Mouse (Mus musculus) spleen, embryonic (tissue): ENCODE measurements around the gene Tekt1.

Experiments used
- CTCF ChIA-PET: fragments of 350-600 bp; sonication (Branson Sonifier 250); formaldehyde crosslinking; loops from one replicate; lab custom pipeline; 2022; lab: Charles Lee

Tekt1 gene

DNA sequence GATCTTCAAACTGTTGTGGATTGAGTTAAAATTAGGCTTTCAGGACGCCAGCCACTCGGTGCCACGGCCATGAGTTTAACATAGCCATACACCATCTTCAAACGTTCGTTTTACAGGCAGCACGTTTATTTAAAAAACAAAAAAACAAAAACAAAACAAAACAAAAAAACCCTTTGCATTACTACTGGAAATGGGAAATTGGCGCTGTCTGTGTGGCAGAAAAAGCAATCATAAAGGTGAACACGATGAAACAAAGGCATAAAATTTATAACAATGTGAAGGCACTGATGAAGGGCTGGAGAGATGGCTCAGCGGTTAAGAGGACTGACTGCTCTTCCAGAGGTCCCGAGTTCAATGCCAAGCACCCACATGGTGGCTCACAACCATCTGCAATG, at the start of gene Tekt1:
Gene Tekt1, minus strand, starts transcription at position 96 of the 395 bp plus-strand sequence.
- CTCF ChIA-PET: no interaction called here

DNA sequence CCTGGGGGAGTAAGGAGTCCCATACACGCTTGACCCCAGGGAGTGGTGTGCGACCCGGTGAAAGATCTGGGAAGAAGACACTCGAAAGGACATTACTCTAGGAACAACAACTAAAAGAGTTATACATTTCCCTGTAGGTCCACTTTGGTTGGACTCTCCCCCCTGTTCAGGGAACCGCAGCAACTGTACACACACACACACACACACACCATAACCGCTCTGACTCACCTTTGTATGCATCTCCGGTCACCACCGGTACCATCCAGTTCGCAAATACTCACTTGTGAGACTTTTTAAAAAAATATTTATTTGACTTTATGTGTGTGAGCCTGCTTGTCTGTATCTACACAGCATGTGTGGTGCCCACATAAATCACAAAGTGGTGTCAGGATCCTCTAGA, 49.7 kb upstream of the Tekt1 start:
- CTCF ChIA-PET: no interaction called here

DNA sequence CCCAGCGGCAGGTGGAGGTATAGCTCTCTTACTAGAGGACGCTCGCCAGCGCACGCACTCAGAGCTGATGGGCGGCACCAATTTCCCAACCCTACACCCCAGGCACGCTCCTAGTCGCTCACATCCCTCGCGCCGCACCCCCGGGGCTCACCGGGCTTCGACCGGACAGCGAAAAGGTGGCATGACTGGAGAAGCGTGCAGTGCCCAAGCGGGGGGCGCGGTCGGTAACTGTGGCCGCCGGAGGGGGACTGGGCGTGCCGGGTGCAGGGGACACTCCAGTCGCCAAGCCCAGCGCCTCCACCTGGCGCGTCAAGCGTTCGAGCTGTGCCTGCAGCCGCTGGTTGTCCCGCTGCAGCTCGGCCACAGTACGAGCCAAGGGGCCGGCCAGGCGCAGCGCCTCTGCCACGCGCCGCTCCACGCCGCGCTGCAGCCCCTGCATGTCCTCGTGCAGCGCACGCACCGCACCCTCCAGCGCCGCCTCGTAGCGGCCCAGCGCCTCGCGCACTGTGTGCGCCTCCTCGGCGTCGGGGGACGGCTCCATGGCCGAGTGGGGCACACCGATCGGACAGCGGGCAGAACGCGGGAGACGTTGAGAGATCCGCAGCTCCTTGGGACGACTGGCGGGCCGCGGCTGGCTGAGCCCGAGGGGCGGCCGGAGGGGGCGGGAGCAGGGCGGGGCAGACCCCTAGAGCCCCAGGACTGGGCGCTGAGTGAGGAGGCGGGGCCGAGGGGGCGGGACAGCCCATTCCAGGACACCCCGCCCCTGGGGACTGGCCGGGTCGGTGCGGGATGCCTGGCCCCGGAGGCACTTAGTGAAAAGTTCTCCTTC, 49.1 kb upstream of the Tekt1 start, which contains the start of gene Smtnl2:
Gene Smtnl2, minus strand, starts transcription at position 621 of the 829 bp plus-strand sequence.
- CTCF ChIA-PET: no interaction called here

DNA sequence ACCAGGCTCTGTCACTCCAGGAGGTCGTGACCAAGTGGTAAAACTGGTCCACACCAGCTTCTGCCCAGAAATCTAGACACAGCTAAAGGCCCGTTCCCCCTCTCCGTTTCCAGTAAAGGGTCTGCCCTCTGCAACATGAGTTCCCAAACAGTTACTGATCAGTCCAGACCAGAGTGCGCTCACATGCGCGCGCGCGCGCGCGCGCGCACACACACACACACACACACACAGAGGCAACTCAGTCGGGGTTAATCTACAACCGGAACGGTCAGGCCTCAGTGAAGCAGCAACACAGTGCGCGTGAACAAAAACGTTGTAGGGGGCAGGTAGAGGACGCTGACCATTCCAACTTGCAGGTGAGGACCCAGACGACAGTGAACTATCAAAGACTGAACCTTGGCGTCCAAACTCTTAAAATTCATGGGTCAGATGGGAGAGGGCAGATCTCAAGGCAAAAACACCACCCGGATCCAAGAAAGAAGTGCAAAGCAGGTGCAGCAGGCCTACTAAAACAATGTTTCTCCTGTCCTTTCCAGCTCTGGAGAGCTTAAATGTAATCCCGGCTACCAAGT, 48.4 kb upstream of the Tekt1 start:
- CTCF ChIA-PET: no interaction called here

DNA sequence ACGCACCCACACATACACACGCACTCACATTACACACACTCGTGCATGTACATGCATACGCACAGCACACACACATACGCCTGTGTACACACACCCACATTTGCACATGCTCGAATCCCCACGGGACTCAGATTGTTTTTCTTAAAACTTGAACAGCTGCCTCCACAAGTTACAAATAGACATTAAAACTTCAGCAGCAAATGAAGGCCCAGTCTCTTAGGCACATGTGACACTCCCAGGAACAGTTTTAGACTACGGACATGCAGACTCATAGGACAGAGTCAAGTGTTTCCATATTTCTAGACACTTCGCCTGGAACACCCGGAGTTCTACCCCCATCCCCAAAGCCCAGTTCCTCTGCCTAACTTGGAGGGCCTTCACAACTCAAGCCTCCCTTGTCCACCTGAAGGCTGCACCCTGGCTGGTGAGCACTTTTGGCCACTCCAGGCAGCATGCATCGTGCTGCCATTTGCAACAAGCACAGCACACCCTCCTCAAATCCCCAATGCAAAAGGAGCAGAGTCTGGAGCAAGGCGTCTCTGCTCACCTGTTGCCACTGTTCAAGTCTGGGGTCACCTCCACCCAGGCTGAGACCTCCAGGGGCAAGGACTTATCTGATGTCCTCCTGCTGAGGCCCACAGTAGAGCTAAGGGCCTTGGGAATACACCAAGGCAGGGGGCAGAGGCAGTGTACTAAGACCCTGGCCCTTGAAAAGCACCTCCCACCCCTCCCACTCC, 47.6 kb upstream of the Tekt1 start:
- CTCF ChIA-PET: no interaction called here

DNA sequence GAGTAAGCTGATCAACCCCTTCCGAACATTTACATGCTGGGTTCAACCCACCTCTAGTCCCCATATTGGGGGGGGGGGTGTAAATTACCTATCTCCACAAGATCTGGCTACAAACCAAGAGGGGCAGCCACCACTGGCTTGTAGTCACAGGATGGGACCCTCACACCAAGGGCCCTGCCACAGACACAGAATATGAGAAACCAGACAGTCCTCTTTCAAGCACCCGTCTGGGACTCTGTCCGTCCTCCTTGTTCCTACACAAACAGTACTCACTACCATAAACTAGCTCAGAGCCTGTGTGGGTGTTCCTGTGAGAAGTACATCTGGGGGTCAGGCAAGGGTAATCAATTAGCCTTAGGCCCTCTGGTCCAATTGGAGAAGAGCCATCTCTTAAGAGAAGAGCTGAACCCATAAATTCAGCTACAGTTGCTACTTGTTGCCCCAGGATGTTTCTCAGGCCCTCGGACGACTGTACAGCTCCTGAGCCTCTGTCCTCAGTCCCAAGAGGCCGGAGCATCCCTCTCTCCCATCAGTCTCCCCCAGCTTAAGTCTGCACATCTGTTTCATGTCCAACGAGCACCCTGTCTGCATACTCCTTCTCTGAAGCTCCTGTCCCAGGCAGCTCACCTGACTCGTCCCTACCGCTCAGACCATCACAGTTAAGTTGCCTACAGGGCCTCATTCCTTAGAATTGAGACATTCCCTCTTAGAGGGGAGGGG, 46.4 kb upstream of the Tekt1 start:
- CTCF ChIA-PET: no interaction called here

DNA sequence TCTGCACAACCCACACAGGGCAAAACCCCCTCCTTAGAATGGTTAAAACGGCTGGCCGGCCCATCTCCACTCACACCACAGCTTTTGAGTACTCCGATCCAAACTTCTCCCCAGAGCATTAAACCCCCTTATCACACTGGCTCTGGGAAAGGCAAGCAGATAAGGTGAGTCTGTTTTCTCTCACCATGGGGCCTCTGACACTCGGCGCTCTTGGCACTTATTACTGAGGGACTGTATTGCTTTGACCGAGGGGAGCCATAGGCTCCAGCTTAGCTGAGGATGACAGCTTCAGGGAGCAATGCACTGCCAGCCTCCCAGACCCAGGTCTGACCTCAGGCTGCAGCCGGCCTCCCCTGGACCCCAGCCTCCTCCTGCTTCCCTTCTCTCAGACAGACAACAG, 45.3 kb upstream of the Tekt1 start:
- CTCF ChIA-PET: no interaction called here

DNA sequence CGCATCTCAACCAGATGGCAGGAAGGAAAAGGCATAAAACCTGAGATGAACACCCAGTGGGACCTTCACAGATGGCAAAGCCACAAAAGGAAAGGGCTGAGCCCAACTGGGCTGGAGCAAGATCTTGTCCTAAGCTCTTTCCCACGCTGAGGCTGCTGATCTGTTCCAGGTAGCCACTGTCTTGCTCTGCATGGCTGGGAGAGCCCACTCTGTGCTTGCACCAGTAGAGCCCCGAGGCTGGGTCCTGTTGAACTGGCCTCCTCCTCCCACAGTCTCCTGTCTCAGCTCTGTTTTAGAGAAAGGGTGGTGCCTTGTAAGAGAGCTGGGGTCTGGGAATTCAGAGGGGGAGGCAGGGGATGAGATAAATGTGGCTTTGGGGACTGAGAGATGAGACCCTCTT, 44.8 kb upstream of the Tekt1 start:
- CTCF ChIA-PET: no interaction called here

DNA sequence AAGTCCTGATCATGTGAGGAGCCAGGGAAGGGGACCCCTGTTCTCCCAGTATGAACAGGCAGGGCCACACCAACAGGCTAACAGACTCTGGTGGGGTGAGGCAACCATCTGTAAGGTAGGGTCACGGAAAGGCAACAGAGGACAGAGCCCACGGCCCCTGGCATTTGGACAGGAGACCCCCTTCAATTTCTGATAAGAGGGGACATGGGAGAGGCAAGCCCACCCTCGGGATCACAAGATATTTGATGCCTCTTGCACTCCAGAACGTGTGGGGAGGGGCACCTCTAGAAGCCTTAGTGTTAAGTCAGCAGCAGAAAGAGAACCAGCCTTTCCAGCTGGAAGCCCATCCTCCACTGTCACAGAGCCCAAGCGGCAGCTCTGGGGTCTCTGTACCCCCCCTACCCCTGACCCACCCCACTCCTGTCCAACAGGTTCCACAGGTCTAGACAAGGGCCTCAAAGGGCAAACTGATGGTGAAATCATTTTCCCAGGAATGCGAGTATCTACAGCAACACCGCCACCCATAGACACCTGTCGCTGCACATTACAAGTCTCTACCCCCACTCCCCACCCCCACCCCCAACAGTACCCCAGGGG, 43.9 kb upstream of the Tekt1 start:
- CTCF ChIA-PET: no interaction called here

DNA sequence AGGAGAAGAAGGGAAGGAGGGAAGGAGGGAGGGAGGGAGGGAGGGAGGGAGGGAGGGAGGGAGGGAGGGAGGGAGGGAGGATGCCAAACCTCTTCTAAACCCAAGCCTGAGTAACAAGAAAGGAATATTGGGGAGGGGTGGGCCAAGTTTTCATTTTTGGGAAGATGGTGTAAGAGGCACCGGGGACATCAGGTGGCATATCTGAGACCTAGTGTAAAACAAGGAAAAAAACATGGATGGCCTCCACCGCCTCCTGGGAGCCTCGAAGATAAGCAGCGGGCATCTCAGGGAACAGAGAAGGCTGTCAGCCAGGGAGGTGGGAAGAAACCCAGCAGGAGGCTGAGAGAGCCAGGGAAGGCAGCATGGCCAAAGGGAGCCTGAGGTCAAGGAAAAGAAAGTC, 43.3 kb upstream of the Tekt1 start:
- CTCF ChIA-PET: no interaction called here

DNA sequence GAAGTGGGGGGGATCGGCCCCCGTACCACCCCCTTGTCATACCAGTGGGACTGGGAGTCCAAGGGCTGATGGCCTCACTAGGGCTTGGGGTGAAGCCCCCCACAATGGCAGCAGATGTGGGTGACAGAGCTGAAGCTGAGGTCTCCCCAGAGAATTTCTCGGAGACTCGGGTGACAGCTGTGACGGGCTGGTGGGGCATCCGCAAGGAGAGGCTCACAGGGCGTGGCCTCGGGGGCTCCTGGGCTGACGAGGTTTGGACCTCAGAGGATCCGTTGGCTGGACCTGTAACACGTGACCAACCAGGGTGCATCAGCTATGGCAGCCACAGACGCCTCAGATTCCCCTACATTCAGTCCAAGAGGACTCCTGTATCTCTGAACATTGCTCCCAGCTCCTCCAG, 40.7 kb upstream of the Tekt1 start:
- CTCF ChIA-PET: no interaction called here

DNA sequence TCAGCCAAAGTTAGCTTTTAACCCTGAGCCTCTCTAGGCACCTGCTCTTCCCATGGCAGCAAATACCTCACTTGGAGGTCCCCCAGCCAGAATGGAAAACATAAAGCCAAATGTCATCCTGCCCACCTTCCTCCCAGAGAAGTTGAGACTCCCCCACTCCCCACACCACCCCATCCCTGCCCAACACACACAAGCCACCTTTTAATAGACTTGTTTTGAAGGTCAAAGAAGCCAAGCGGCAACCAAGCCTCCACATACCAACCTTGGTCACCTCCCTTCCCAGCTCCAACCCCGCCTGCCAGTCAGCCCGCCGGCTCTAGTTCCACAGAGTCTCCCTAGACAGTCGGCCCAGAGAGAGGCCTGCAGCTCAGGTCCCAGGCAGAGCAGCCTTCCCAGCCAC, 39.8 kb upstream of the Tekt1 start:
- CTCF ChIA-PET: no interaction called here

DNA sequence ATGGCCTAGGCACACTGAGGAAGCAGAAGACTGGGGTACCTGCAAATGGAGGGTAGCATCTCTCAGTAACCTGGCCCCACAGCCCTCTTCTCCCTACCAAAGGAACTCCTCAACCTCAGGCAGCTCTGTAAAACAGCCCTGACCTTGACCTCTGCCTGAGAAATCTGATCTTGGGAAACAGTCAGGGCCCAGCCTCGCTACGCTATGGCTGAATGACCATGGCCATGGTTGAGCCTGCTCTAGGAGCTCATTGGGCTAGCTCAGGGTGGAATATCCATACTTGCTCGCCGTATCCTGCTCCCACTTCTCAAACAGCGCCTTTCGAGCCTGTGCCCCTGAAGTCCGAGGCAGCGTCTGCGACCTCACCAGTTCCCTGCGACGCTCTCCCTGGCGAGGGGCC, 38.8 kb upstream of the Tekt1 start:
- CTCF ChIA-PET: no interaction called here

DNA sequence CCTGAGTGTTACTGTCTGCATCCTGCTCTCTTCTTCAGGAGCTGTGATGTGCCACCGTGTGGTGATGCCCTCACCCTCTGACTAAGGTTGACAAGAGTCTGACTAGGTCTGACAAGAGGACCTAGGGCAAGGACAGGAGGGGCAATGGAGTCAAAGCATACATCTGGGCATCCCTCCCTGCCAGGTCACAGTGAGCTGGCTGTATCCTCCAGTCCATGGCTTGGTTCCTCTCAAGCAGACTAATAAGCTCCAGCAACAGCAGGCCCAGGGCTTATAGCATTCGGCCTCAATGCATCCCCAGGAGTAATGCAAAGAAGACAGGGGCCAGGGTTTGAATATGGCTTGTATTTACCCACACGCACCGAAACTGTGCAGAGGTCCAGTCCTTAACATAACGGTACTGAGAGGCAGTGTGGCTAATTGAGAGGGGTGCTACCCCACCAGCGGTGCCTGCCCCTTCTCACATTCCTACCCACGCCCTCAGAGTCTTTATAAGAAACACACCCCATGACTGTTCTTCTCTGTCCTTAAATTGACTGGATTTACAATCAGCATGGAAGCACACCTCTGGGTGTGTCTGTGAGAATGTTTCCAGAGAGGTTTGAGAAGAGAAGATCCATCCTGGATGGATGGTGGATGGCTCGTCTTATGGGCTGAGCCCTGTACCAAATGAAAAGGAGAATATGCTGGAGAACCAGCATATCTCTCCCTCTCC, 35.7 kb upstream of the Tekt1 start:
- CTCF ChIA-PET: no interaction called here

DNA sequence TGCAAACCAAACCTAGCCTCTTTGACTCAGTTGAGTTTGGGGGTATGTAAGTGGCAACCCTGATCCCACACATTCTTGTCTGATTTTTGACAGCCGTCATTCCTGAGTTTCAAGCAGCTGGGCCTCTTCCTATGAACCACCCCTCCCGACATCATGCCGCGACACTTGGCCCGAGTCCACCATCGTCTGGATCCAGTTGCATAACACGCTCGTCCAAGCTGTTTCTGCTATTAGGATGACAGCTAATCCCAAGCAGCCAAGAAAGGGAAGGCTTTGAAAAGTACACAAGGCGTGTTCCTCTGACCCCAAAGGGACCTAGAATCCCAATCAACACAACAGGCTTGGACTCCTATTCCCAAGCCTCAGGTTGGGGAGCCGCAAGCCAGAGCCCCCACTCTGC, 34.8 kb upstream of the Tekt1 start:
- CTCF ChIA-PET: no interaction called here

DNA sequence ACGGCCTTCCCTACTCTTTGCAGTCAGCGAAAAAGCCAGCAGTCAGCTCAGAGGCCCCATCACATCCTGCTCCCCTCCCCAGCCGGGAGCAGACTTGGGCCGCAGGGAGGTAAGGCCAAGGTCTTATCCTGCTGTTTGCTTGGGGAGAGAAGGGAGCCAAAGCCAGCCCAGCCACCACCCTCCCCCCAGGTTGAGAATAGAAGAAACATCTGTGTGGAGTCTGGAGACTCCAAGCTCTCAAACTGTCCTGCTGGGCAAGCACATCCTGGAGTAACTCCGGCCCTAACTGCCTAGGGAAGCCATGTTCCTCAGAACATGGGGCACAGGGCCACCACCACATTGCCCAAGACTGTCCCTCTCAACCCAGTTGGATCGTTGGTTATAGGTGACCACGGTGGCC, 34.4 kb upstream of the Tekt1 start:
- CTCF ChIA-PET: no interaction called here

DNA sequence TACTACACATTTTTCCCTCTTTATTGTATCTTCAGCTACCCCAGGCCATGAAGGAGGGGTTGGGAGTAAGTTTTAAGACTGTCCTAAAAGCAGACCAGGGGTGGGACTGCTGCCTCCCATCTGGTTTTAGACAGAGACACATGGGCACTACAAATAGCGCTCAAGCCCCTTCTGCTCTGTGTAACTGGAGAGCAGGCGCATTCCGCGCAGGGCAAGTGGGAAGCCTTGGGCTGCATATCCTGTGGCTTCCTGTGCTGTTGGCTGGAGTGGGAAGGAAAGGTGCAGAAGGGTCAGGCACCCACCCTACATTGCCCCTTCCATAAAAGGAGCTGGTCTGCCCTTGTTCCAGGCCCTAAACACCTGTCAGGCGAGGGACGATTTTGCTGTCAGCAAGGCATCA, 33.4 kb upstream of the Tekt1 start:
- CTCF ChIA-PET: no interaction called here

DNA sequence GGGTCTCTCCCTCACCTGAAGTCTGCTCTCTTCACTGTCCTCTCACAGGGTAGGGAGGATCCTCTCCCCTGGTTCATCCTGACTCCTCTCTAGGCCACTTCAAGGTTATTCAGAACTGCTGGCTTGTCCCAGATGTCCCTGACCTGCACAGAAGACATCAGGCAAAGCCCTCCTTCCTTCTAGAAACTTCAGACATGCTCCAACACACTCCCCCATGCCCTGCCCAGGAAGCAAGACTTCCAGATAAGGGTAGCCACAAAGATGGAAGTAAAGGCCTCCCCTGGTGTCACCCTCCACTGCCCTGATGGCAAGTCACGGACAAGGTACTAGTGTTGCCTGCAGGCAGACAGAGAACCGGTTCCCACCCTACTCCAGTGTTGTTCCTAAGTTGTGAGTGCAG, 32.5 kb upstream of the Tekt1 start:
- CTCF ChIA-PET: no interaction called here

DNA sequence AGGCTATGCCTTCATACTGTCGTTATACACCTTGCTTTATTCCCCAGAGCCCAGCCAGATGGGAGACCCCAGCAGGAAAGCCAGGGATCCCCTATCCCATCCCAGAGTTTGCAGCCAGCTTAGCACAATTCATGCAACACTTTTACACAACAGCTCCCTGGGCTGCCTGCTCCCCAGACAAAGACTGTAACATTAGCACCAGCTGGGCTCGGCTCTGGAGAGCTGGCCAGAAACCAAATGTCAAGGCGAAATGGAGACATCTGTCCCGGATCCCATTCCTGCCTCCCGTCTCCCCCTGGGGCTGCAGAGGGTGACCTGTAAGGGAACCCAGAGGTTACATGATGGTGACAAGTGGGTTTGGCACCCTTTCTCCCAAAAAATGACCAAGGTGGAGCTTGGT, 31.4 kb upstream of the Tekt1 start:
- CTCF ChIA-PET: interaction anchor here (0.7 kb wide), 1 partner anchor 38 kb away, joined by 4 read pairs; no protein-coding TSS in a partner anchor

DNA sequence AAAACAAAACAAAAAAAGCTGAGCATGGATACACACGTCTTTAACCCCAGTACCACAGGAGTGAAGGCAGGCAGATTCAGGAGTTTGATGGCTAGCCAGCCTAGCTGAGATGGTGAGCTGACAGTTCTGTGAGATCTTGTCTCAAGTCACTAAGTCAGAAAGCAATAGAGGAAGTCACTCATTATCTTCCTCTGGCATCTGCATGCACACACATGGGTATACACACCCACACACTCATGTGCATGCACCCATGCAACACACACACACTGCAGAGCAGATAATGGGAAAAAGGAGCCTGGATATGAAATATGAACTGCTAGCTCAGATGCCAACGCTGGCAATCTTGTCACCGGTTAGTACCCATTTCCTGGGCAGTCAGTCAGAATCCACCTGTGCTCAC, 31.0 kb upstream of the Tekt1 start:
- CTCF ChIA-PET: interaction anchor here (0.7 kb wide), 1 partner anchor 38 kb away, joined by 4 read pairs; no protein-coding TSS in a partner anchor

DNA sequence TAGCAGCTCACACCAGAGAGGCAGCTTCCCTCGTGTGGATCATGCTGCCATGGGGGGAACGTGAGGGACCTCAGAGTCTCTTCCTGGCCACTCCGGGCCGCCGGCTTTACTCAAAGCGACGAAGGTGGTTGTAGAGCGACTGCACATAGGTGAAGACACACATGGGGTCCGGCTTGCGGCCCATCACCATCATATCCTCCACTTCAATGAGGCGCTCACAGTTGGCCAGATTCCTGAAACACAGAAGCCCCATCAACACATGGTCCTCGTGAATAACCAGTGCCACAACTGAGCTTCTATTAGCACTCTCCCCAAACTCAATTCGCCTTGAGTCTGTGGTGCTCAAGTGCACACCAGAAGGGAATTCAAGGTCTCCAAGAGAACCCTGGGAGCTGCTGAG, 28.9 kb upstream of the Tekt1 start:
- CTCF ChIA-PET: no interaction called here
